Mouse (Mus musculus) heart, embryonic 15.5 days (tissue): ENCODE measurements around the gene Cyp4f37. TPM values are rescaled to one million over a fixed set of nuclear protein-coding genes. Genes with fewer than 3 reads are reported as not detected.
"Not testable (repeated sequence)": the region's sequence is repeated elsewhere in the genome, so short reads cannot be mapped to it uniquely, and the experiment has no call there.

ENCODE experiments used
- ATAC-seq: fragments of 200-750 bp; cut with Nextera tagmentation; replicated peaks from 2 replicates; pipeline ENCODE4 v1.8.0; 2017; ENCODE audit warnings: low read depth, moderate TSS enrichment; ENCODE audit not compliant: insufficient number of reproducible peaks, insufficient read depth, low FRiP score
- H3K27ac ChIP-seq: fragments of 300-500 bp; sonication (generic); 2 replicates; pipeline ENCODE4 v1.5.1; 2015; ENCODE audit warnings: mild to moderate bottlenecking, inconsistent platforms
- H3K27me3 ChIP-seq: fragments of 300-500 bp; sonication (generic); 2 replicates; pipeline ENCODE4 v1.6.1; 2015; ENCODE audit warnings: inconsistent platforms
- H3K36me3 ChIP-seq: fragments of 300-500 bp; sonication (generic); 2 replicates; pipeline ENCODE4 v1.6.1; 2015; ENCODE audit warnings: mild to moderate bottlenecking, inconsistent platforms
- H3K4me1 ChIP-seq: fragments of 300-500 bp; sonication (generic); replicated peaks from 2 replicates; pipeline ENCODE4 v1.6.1; 2015; ENCODE audit warnings: inconsistent platforms
- H3K4me2 ChIP-seq: fragments of 300-500 bp; sonication (generic); 2 replicates; pipeline ENCODE4 v1.6.1; 2015; ENCODE audit warnings: inconsistent platforms, mild to moderate bottlenecking, moderate library complexity
- H3K4me3 ChIP-seq: fragments of 300-500 bp; sonication (generic); 2 replicates; pipeline ENCODE4 v1.5.1; 2015; ENCODE audit warnings: mild to moderate bottlenecking, inconsistent platforms
- H3K9ac ChIP-seq: fragments of 300-500 bp; sonication (generic); 2 replicates; pipeline ENCODE4 v1.6.1; 2015; ENCODE audit warnings: mild to moderate bottlenecking, inconsistent platforms
- H3K9me3 ChIP-seq: fragments of 300-500 bp; sonication (generic); replicated peaks from 2 replicates; pipeline ENCODE4 v1.6.1; 2016; ENCODE audit warnings: inconsistent platforms
- WGBS: fragments of 180-500 bp; shearing (Covaris S2); methylation state at CpG from one replicate; pipeline ENCODE4 v1.1.7; 2015; ENCODE audit warnings: mixed read lengths; 5-methylcytosine and 5-hydroxymethylcytosine counted together
- polyA plus RNA-seq: library from polyadenylated mRNA; unstranded; fragments of >200 nt; fragmentation: Nextera tagmentation; extraction: Ambion mirVana; gene quantifications from 2 replicates; pipeline ENCODE4 v1.2.1, GENCODE M21; 2015

Cyp4f37 gene
- not detected in 2 replicates for polyA plus RNA-seq

- not testable (repeated sequence) for H3K9me3 ChIP-seq, H3K27me3 ChIP-seq, H3K36me3 ChIP-seq, H3K27ac ChIP-seq, H3K4me2 ChIP-seq, H3K9ac ChIP-seq, H3K4me1 ChIP-seq, H3K4me3 ChIP-seq
- WGBS, result 52% methylated on average over 4 of the region's 4 CpGs
- 0 out of 2 replicates have a peak, but pooled peaks have one; percentile 39 for ATAC-seq
These were observed at the start of gene Cyp4f37 for GRCm38 (mm10) chr17:32621018-32621417. Gene Cyp4f37, plus strand, starts transcription at chr17:32621309.

- H3K27ac ChIP-seq, H3K4me3 ChIP-seq, H3K4me1 ChIP-seq, ATAC-seq, H3K4me2 ChIP-seq, H3K9me3 ChIP-seq, H3K9ac ChIP-seq, H3K36me3 ChIP-seq, H3K27me3 ChIP-seq: not testable (repeated sequence)
- 67% methylated on average over 2 of the region's 2 CpGs for WGBS
These were observed 47.8 kb upstream of the Cyp4f37 start for GRCm38 (mm10) chr17:32573286-32573685.

DNA sequence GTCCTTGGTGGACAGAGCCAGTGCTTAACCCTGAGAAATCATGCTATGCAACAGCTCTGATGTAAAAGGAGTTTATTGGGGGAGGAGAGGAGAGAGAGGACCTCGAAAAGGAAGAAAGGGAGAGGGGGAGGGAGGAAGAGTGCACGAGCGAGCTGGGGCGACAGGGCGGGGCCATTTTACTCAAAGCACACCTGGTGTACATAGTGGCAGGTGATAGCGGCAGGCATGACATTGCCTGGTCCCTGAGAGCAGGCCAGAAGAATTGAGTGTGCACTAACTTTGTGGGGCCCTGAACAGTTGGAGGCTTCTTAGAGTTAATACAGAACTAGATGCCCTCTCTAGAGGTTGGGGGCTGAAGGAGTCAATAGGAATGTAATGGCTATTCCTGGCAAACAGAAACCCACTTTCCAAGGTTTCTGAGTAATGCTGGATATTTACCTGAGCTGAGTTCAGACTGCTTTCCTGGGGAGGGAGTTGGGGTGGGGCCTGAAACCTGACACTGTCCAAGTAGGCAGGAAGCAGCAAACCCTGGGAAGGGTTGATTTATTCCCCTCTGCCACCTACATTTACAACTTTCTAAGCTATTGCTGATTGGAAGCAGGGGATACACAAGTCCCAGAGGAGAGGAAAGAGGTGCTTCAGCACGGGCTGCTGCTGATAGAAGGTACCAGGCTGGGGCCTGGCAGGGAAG lies 43.5 kb upstream of the Cyp4f37 start:
- Histone ChIP-seq H3K27ac (no peak overlapping the region), H3K4me1 (no peaks in the 10 kb centered on the region), H3K4me2 (no peak overlapping the region), H3K4me3 (no peak overlapping the region), H3K27me3 (no peaks in the 10 kb centered on the region), H3K9me3 (no peaks in the 10 kb centered on the region), H3K36me3 (no peaks in the 10 kb centered on the region), H3K9ac (no peak overlapping the region)
- 51% methylated on average over 7 of the region's 7 CpGs for WGBS
- ATAC-seq, result no peak

DNA sequence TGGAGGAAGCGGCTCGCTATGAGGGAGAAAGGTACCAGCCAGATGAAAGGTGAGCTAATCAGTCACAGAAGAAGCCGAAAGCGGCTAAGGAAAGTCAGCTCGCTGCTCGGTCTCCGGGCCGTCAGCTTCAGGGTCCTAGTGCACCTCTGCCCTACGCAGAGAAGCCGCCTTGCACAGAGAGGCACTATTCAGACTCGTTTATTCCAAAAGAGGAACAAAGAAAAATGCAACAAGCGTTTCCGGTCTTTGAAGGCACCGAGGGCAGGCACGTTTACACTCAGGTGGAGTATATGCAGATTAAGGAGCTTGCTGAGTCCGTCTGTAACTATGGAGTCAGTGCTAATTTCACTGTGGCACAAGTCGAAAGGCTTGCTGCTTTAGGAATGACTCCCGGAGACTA lies 24.6 kb upstream of the Cyp4f37 start:
- 79% methylated on average over 18 of the region's 18 CpGs for WGBS
- no peaks in the 10 kb centered on the region for H3K4me1 ChIP-seq
- ATAC-seq, result no peak

GRCm38 (mm10) chr17:32608055-32608454 lies 13.1 kb upstream of the Cyp4f37 start:
- 72% methylated on average over 1 of the region's 1 CpGs for WGBS
- no peak for ATAC-seq
- Histone ChIP-seq H3K4me3 (no peak overlapping the region), H3K27ac (no peak overlapping the region), H3K9me3 (no peaks in the 10 kb centered on the region), H3K9ac (no peak overlapping the region), H3K27me3 (no peaks in the 10 kb centered on the region), H3K36me3 (no peaks in the 10 kb centered on the region), H3K4me1 (no peaks in the 10 kb centered on the region), H3K4me2 (no peak overlapping the region)

More for the DNA sequence above, 24.6 kb upstream of the Cyp4f37 start:
- Histone ChIP-seq H3K27ac (no peak overlapping the region), H3K4me2 (no peak overlapping the region), H3K36me3 (no peaks in the 10 kb centered on the region), H3K9me3 (no peaks in the 10 kb centered on the region), H3K4me3 (no peak overlapping the region), H3K9ac (no peak overlapping the region), H3K27me3 (no peaks in the 10 kb centered on the region)

- not testable (repeated sequence) for ATAC-seq, H3K4me2 ChIP-seq, H3K9me3 ChIP-seq, H3K4me3 ChIP-seq, H3K36me3 ChIP-seq, H3K27ac ChIP-seq, H3K4me1 ChIP-seq, H3K9ac ChIP-seq, H3K27me3 ChIP-seq
- 72% methylated on average over 3 of the region's 3 CpGs for WGBS
These were observed 10.9 kb upstream of the Cyp4f37 start for GRCm38 (mm10) chr17:32610231-32610630.

GRCm38 (mm10) chr17:32610896-32611295 lies 10.2 kb upstream of the Cyp4f37 start:
- Histone ChIP-seq H3K9ac (no peak overlapping the region), H3K4me3 (no peak overlapping the region), H3K36me3 (no peaks in the 10 kb centered on the region), H3K27me3 (no peaks in the 10 kb centered on the region), H3K4me1 (no peaks in the 10 kb centered on the region), H3K9me3 (no peaks in the 10 kb centered on the region), H3K27ac (no peak overlapping the region), H3K4me2 (no peak overlapping the region)
- no peak for ATAC-seq
- WGBS, result 88% methylated on average over 3 of the region's 3 CpGs

DNA sequence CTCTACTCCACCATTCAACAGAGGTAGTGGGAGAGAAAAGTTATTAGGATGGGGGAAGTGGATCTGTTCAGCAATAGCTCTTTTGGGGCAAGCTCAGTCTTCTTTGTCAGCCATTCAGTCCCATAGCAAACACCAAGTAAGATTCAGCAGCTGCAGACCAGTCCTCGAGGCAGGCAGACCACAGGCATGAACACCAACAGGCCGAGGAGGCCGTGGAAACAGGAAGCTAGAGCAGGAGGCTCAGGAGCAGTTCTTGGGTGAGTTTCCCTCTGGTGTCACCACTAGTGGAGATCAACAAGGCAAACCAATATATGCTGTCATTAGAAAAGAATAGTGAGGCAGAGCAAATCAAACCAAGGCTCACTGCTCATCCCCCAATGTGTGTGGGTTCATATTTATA lies 8.7 kb upstream of the Cyp4f37 start:
- no peak for ATAC-seq
- Histone ChIP-seq H3K27me3 (no peaks in the 10 kb centered on the region), H3K4me2 (no peak overlapping the region), H3K27ac (no peak overlapping the region), H3K9ac (no peak overlapping the region), H3K36me3 (no peaks in the 10 kb centered on the region), H3K4me3 (no peak overlapping the region), H3K9me3 (no peaks in the 10 kb centered on the region), H3K4me1 (no peaks in the 10 kb centered on the region)
- WGBS, result 68% methylated on average over 3 of the region's 3 CpGs

DNA sequence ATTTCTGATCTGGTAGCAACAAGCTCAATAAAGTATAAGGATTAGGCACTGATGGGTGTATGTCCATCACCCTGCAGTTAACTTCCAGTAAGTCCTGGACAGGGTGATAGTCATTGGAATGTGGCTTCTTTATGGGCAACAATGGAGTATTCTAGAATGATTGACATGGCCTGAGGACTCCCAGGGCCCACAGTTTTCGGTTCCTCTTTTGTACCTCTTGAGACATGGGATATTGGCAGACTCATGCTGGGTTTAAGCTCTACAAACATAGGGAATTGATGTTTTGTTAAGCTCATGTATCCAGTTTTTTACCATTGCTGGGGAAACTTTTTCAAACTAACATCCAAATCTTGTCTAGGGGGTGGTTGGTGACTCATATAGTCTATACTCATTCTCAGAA lies 3.9 kb upstream of the Cyp4f37 start:
- Histone ChIP-seq H3K9me3 (peaks cover 3% of the 10 kb centered on the region; the same call in 1 of the 2 replicates), H3K36me3 (no peaks in the 10 kb centered on the region), H3K9ac (no peak overlapping the region), H3K4me3 (no peak overlapping the region), H3K27ac (no peak overlapping the region), H3K4me2 (no peak overlapping the region), H3K4me1 (no peaks in the 10 kb centered on the region), H3K27me3 (no peaks in the 10 kb centered on the region)
- WGBS, result 49% methylated on average over 1 of the region's 1 CpGs
- no peak for ATAC-seq

DNA sequence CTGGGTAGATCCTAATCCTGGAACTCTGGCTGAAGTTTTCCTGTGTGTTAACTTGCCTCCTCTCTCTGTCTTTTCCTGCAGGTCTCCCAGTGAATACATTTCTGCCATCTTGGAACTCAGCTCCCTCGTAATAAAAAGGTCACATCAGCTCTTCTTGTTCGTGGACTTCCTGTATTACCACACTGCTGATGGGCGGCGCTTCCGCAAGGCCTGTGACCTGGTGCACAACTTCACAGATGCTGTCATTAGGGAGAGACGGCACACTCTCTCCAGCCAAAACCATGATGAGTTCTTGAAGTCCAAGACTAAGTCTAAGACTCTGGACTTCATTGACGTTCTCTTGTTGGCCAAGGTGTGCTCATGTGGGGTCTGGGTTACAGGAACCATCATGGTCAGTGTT lies 8.6 kb downstream of the Cyp4f37 start:
- not testable (repeated sequence) for H3K4me1 ChIP-seq, H3K36me3 ChIP-seq, H3K27ac ChIP-seq, H3K9ac ChIP-seq, H3K9me3 ChIP-seq, ATAC-seq, H3K4me2 ChIP-seq, H3K27me3 ChIP-seq, H3K4me3 ChIP-seq
- WGBS, result 80% methylated on average over 7 of the region's 7 CpGs

DNA sequence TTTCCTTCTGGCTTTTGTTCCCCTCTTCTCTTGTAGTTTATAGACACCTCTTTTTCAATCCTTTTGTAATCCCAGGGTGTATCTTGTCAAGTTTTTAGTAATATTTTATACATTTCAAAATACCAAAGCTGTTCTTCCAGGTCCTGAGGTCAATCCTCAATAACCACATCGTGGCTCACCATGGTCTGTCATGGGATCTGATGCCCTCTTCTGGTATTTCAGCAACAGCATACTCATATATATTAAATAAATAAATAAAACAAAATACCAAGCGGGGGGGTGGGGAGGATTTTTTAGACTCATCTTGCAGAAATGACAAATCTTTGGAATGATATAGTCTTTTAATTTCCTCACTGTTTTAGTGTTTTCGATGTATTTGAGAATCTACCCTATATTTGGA lies 10.8 kb downstream of the Cyp4f37 start:
- Histone ChIP-seq H3K9me3 (no peaks in the 10 kb centered on the region), H3K4me1 (peaks cover 4% of the 10 kb centered on the region), H3K36me3 (no peaks in the 10 kb centered on the region), H3K27ac (no peak overlapping the region), H3K9ac (no peak overlapping the region), H3K4me2 (no peak overlapping the region), H3K27me3 (no peaks in the 10 kb centered on the region), H3K4me3 (no peak overlapping the region)
- 73% methylated on average over 3 of the region's 3 CpGs for WGBS
- no peak for ATAC-seq

GRCm38 (mm10) chr17:32634242-32634971 lies 13.3 kb downstream of the Cyp4f37 start:
- H3K27me3 ChIP-seq, H3K36me3 ChIP-seq, H3K27ac ChIP-seq, ATAC-seq, H3K9me3 ChIP-seq, H3K4me1 ChIP-seq: not testable (repeated sequence)
- WGBS, result 90% methylated on average over 9 of the region's 9 CpGs
- Histone ChIP-seq H3K4me3 (peak overlapping the region; percentile 46), H3K4me2 (peak overlapping the region; percentile 75), H3K9ac (peak overlapping the region; percentile 39; the same call in 1 of the 2 replicates)
